29 mouse cellular contexts compared by ENCODE assay signal in genomic region chr7:45325800-45326199, GRCm38 (mm10). TPM values are rescaled to one million over a fixed set of nuclear protein-coding genes. Genes with fewer than 3 reads are reported as not detected.
DNase-seq lines count a peak whose midpoint lies in the region; ATAC-seq and TF ChIP-seq lines count a peak whose summit lies in the region.
"Had no signal": no experiment of that assay in that cellular context is flagged by ENCODE, and none has a peak within 500 bp of the region (broad histone marks: within the 10 kb centered on the region; RNA-seq: fewer than 3 reads in every experiment).

No protein-coding gene starts in this region.

- TF ChIP-seq CTCF in hindbrain, postnatal 0 days (IDR thresholded peaks at IDR 0.05; ENCODE audit: low read depth), result peak; percentile 27; the same call in 1 of the 2 replicates
- TF ChIP-seq CTCF in lung, embryonic 14.5 days (IDR thresholded peaks at IDR 0.05; ENCODE audit: low read depth), result peak; percentile 31
- TF ChIP-seq CTCF in MEL (IDR thresholded peaks at IDR 0.05 in 2 of 3, conservative IDR thresholded peaks at IDR 0.05 in 1 of 3; ENCODE audit: control insufficient read depth in 1 of 3, insufficient read depth in 1 of 3, low read depth in 2 of 3, low read length in 3 of 3, poor library complexity in 1 of 3, severe bottlenecking in 1 of 3), result peak; percentile 24 to 40 (median 33)
- TF ChIP-seq CTCF in small intestine, adult 2 months (IDR thresholded peaks at IDR 0.05; ENCODE audit: extremely low read depth, insufficient read length, insufficient replicate concordance, low read depth, low read length), result peak; percentile 7; the same call in 1 of the 2 replicates

- H3K79me2 ChIP-seq in MEL (ENCODE audit: control insufficient read depth, insufficient read depth, low read length, poor library complexity), result no peaks in the 10 kb centered on the region

- H3K9ac ChIP-seq in hindbrain, postnatal 0 days (replicated peaks; ENCODE audit: low read length), result no peak overlapping the region
- H3K9ac ChIP-seq in hindbrain, embryonic 12.5 days, result no peak overlapping the region
- no peak overlapping the region for H3K9ac ChIP-seq in lung, embryonic 14.5 days
- H3K9ac ChIP-seq in MEL (ENCODE audit: control insufficient read depth, low read depth, low read length, poor library complexity, severe bottlenecking), result no peak overlapping the region
- H3K9ac ChIP-seq: embryonic facial prominence, embryonic 12.5 days; forebrain, embryonic 15.5 days; heart, embryonic 13.5 days; hindbrain, embryonic 14.5 days; lung, embryonic 15.5 days; midbrain, embryonic 12.5 days; neural tube, embryonic 13.5 days had no signal

- no peak for TF ChIP-seq RAD21 in MEL (IDR thresholded peaks at IDR 0.05; ENCODE audit: low read depth, low read length)

- no peaks in the 10 kb centered on the region for H3K4me1 ChIP-seq in hindbrain, postnatal 0 days (ENCODE audit: insufficient read depth, low read length)
- H3K4me1 ChIP-seq in hindbrain, embryonic 12.5 days, result no peaks in the 10 kb centered on the region
- H3K4me1 ChIP-seq in lung, embryonic 14.5 days (ENCODE audit: insufficient read depth), result no peaks in the 10 kb centered on the region
- no peaks in the 10 kb centered on the region for H3K4me1 ChIP-seq in MEL (ENCODE audit: control insufficient read depth in 1 of 2, insufficient read depth in 2 of 2, low read length in 2 of 2)
- peaks cover 12% of the 10 kb centered on the region; the same call in 1 of the 2 replicates for H3K4me1 ChIP-seq in small intestine, adult 2 months (ENCODE audit: control insufficient read depth, insufficient read depth, insufficient read length, low read length)
- H3K4me1 ChIP-seq: embryonic facial prominence, embryonic 12.5 days; forebrain, embryonic 15.5 days; lung, embryonic 15.5 days; midbrain, embryonic 12.5 days; neural tube, embryonic 13.5 days had no signal

- no peak overlapping the region for H3K27ac ChIP-seq in hindbrain, postnatal 0 days
- no peak overlapping the region for H3K27ac ChIP-seq in hindbrain, embryonic 12.5 days
- H3K27ac ChIP-seq in lung, embryonic 14.5 days (ENCODE audit: low read depth), result no peak overlapping the region
- H3K27ac ChIP-seq in MEL (ENCODE audit: control insufficient read depth, low read depth, low read length), result no peak overlapping the region
- H3K27ac ChIP-seq in small intestine, adult 2 months (ENCODE audit: insufficient read depth, low read depth, low read length), result no peak overlapping the region
- H3K27ac ChIP-seq: embryonic facial prominence, embryonic 12.5 days; forebrain, embryonic 15.5 days; heart, embryonic 13.5 days; hindbrain, embryonic 14.5 days; lung, embryonic 15.5 days; midbrain, embryonic 12.5 days; neural tube, embryonic 13.5 days had no signal

- no peak for ATAC-seq in hindbrain, postnatal 0 days
- no peak for ATAC-seq in hindbrain, embryonic 12.5 days (ENCODE audit: low FRiP score)
- ATAC-seq in lung, embryonic 14.5 days (ENCODE audit: insufficient read depth), result no peak
- ATAC-seq: forebrain, embryonic 15.5 days had no signal

- TF ChIP-seq EP300 in MEL (IDR thresholded peaks at IDR 0.05; ENCODE audit: low read depth in 1 of 2, low read length in 2 of 2), result no peak

- no peaks in the 10 kb centered on the region for H3K27me3 ChIP-seq in hindbrain, postnatal 0 days (ENCODE audit: insufficient read depth, low read length)
- no peaks in the 10 kb centered on the region for H3K27me3 ChIP-seq in hindbrain, embryonic 12.5 days
- H3K27me3 ChIP-seq in lung, embryonic 14.5 days (ENCODE audit: insufficient read depth, low read length), result no peaks in the 10 kb centered on the region
- H3K27me3 ChIP-seq in MEL (ENCODE audit: control insufficient read depth in 1 of 2, insufficient read depth in 2 of 2, low read length in 2 of 2), result no peaks in the 10 kb centered on the region
- no peaks in the 10 kb centered on the region for H3K27me3 ChIP-seq in small intestine, adult 2 months (ENCODE audit: control insufficient read depth, insufficient read depth, low read length)
- H3K27me3 ChIP-seq: embryonic facial prominence, embryonic 12.5 days; forebrain, embryonic 15.5 days; heart, embryonic 13.5 days; lung, embryonic 15.5 days; midbrain, embryonic 12.5 days; neural tube, embryonic 13.5 days had no signal

- H3K9me3 ChIP-seq in hindbrain, postnatal 0 days (ENCODE audit: low read length), result no peaks in the 10 kb centered on the region
- no peaks in the 10 kb centered on the region for H3K9me3 ChIP-seq in hindbrain, embryonic 12.5 days (replicated peaks)
- H3K9me3 ChIP-seq in lung, embryonic 14.5 days (ENCODE audit: low read depth, low read length), result no peaks in the 10 kb centered on the region
- H3K9me3 ChIP-seq in MEL (replicated peaks; ENCODE audit: insufficient read depth, low read length), result no peaks in the 10 kb centered on the region
- H3K9me3 ChIP-seq: embryonic facial prominence, embryonic 12.5 days; forebrain, embryonic 15.5 days; lung, embryonic 15.5 days; midbrain, embryonic 12.5 days; neural tube, embryonic 13.5 days had no signal

- no peaks in the 10 kb centered on the region; the same call in 1 of the 2 replicates for H3K36me3 ChIP-seq in hindbrain, postnatal 0 days (ENCODE audit: insufficient read depth, low read length)
- peaks cover 8% of the 10 kb centered on the region; the same call in 1 of the 2 replicates for H3K36me3 ChIP-seq in hindbrain, embryonic 12.5 days
- H3K36me3 ChIP-seq in lung, embryonic 14.5 days (ENCODE audit: insufficient read depth), result peaks cover 16% of the 10 kb centered on the region
- no peaks in the 10 kb centered on the region for H3K36me3 ChIP-seq in MEL (ENCODE audit: control insufficient read depth in 1 of 2, insufficient read depth in 2 of 2, low read length in 2 of 2)
- peaks cover 46% of the 10 kb centered on the region for H3K36me3 ChIP-seq in small intestine, adult 2 months (ENCODE audit: control insufficient read depth, insufficient read depth, low read length)
- H3K36me3 ChIP-seq: forebrain, embryonic 15.5 days; G1E had no signal

- no peak for DNase-seq in hindbrain, postnatal 0 days (ENCODE audit: low spot score)
- DNase-seq in lung, embryonic 14.5 days, result no peak
- no peak for DNase-seq in lung, adult 18-20 months
- peak; percentile 39 for DNase-seq in MEL (ENCODE audit: low read depth, low spot score)
- no peak for DNase-seq in adrenal gland, postnatal 10 days
- DNase-seq: adrenal gland, adult 8-10 months; B cell, adult 2 months; cerebellum, adult 11 months; cerebellum, postnatal 10 days; kidney, adult 11 months; left cerebral cortex, postnatal 4 days; liver; spleen, adult 18-20 months; thymus, adult 2 months had no signal

- H3K4me2 ChIP-seq in hindbrain, postnatal 0 days (ENCODE audit: low read depth, low read length), result no peak overlapping the region
- no peak overlapping the region for H3K4me2 ChIP-seq in hindbrain, embryonic 12.5 days (replicated peaks)
- H3K4me2 ChIP-seq in lung, embryonic 14.5 days, result no peak overlapping the region
- H3K4me2 ChIP-seq: embryonic facial prominence, embryonic 12.5 days; forebrain, embryonic 15.5 days; heart, embryonic 13.5 days; hindbrain, embryonic 14.5 days; lung, embryonic 15.5 days; midbrain, embryonic 12.5 days; neural tube, embryonic 13.5 days had no signal

- TF ChIP-seq POLR2A in MEL (IDR thresholded peaks at IDR 0.05; ENCODE audit: control insufficient read depth in 1 of 2, insufficient read depth in 1 of 2, low read depth in 1 of 2, low read length in 2 of 2, poor library complexity in 1 of 2), result no peak
- TF ChIP-seq POLR2A in small intestine, adult 2 months (IDR thresholded peaks at IDR 0.05; ENCODE audit: low read depth, low read length), result no peak

- H3K4me3 ChIP-seq in hindbrain, postnatal 0 days (ENCODE audit: low read length), result no peak overlapping the region
- H3K4me3 ChIP-seq in hindbrain, embryonic 12.5 days, result no peak overlapping the region
- no peak overlapping the region for H3K4me3 ChIP-seq in lung, embryonic 14.5 days (ENCODE audit: low read depth, low read length)
- H3K4me3 ChIP-seq in MEL (ENCODE audit: control insufficient read depth in 1 of 2, insufficient read depth in 1 of 2, low read depth in 2 of 2, low read length in 2 of 2), result no peak overlapping the region
- H3K4me3 ChIP-seq in small intestine, adult 2 months (ENCODE audit: low read depth, low read length), result no peak overlapping the region
- H3K4me3 ChIP-seq: embryonic facial prominence, embryonic 12.5 days; erythroblast, embryonic 14.5 days; forebrain, embryonic 15.5 days; heart, embryonic 13.5 days; lung, embryonic 15.5 days; midbrain, embryonic 12.5 days; neural tube, embryonic 13.5 days had no signal

RNA-seq across cellular contexts. Expression of gene Trpm4, which starts 7.8 kb away (rescaled TPM):
- total RNA-seq in hindbrain, postnatal 0 days (2014; rRNA removed), result 29.5 and 35.7 TPM in 2 replicates
- polyA plus RNA-seq in hindbrain, postnatal 0 days (2015; fragmentation: Nextera tagmentation; extraction: Ambion mirVana), result 11.2 and 13.0 TPM in 2 replicates
- 11.5 and 14.7 TPM in 2 replicates for polyA plus RNA-seq in hindbrain, embryonic 12.5 days (2016; fragmentation: Nextera tagmentation; extraction: Ambion mirVana)
- polyA plus RNA-seq in lung, embryonic 14.5 days (2014; fragmentation: Nextera tagmentation; extraction: Ambion mirVana), result 11.4 and 15.7 TPM in 2 replicates
- total RNA-seq in MEL (2012; rRNA removed), result 4.5 and 4.8 TPM in 2 replicates
- polyA plus RNA-seq in MEL (2012; ENCODE audit: insufficient read depth in 1 of 2, insufficient read length in 2 of 2, low read depth in 1 of 2, low replicate concordance in 2 of 2, missing spikeins in 1 of 2), result 1 to 10 TPM in 1 of 2 experiments, not detected in 1; 6.9 TPM
- 101 and 257 TPM in 2 replicates for polyA plus RNA-seq in small intestine, adult 2 months (2012; rRNA removed)
- 10 to 100 TPM; 15.9 to 26.8 TPM for total RNA-seq in adrenal gland, postnatal 10 days (2021)

RNA-seq across cellular contexts. Expression of gene Hrc, which starts 9.3 kb away (rescaled TPM):
- total RNA-seq in hindbrain, postnatal 0 days (2014; rRNA removed), result 0.26 and 0.72 TPM in 2 replicates
- polyA plus RNA-seq in hindbrain, postnatal 0 days (2015; fragmentation: Nextera tagmentation; extraction: Ambion mirVana), result 0.16 and 0.34 TPM in 2 replicates
- polyA plus RNA-seq in hindbrain, embryonic 12.5 days (2016; fragmentation: Nextera tagmentation; extraction: Ambion mirVana), result 0.65 and 0.68 TPM in 2 replicates
- polyA plus RNA-seq in lung, embryonic 14.5 days (2014; fragmentation: Nextera tagmentation; extraction: Ambion mirVana), result 0.58 and 1.2 TPM in 2 replicates
- not detected in 2 replicates for total RNA-seq in MEL (2012; rRNA removed)
- under 1 TPM in 1 of 2 experiments, not detected in 1; 0.22 TPM for polyA plus RNA-seq in MEL (2012; ENCODE audit: insufficient read depth in 1 of 2, insufficient read length in 2 of 2, low read depth in 1 of 2, low replicate concordance in 2 of 2, missing spikeins in 1 of 2)
- 0.14 and 0.46 TPM in 2 replicates for polyA plus RNA-seq in small intestine, adult 2 months (2012; rRNA removed)
- 10 to 100 TPM; 10.7 to 47.8 TPM for total RNA-seq in adrenal gland, postnatal 10 days (2021)
- total RNA-seq: megakaryocyte progenitor cell, adult 5-6 weeks had no signal
- polyA plus RNA-seq: erythroblast, embryonic 14.5 days; G1E had no signal

RNA-seq across cellular contexts. Expression of gene Ppfia3, which starts 41.0 kb away (rescaled TPM):
- total RNA-seq in hindbrain, postnatal 0 days (2014; rRNA removed), result 91.9 and 107 TPM in 2 replicates
- polyA plus RNA-seq in hindbrain, postnatal 0 days (2015; fragmentation: Nextera tagmentation; extraction: Ambion mirVana), result 25.5 and 26.7 TPM in 2 replicates
- 15.6 and 16.2 TPM in 2 replicates for polyA plus RNA-seq in hindbrain, embryonic 12.5 days (2016; fragmentation: Nextera tagmentation; extraction: Ambion mirVana)
- polyA plus RNA-seq in lung, embryonic 14.5 days (2014; fragmentation: Nextera tagmentation; extraction: Ambion mirVana), result 3.1 and 3.2 TPM in 2 replicates
- total RNA-seq in MEL (2012; rRNA removed), result 3.0 and 3.4 TPM in 2 replicates
- polyA plus RNA-seq in MEL (2012; ENCODE audit: insufficient read depth in 1 of 2, insufficient read length in 2 of 2, low read depth in 1 of 2, low replicate concordance in 2 of 2, missing spikeins in 1 of 2), result 1 to 10 TPM in 1 of 2 experiments, not detected in 1; 5.9 TPM
- polyA plus RNA-seq in small intestine, adult 2 months (2012; rRNA removed), result 15.4 and 63.9 TPM in 2 replicates
- total RNA-seq in adrenal gland, postnatal 10 days (2021), result 1 to 10 TPM; 1.9 to 3.0 TPM
- total RNA-seq: megakaryocyte progenitor cell, adult 5-6 weeks had no signal

RNA-seq across cellular contexts. Expression of gene Lin7b, which starts 44.6 kb away (rescaled TPM):
- 87.4 and 94.2 TPM in 2 replicates for total RNA-seq in hindbrain, postnatal 0 days (2014; rRNA removed)
- polyA plus RNA-seq in hindbrain, postnatal 0 days (2015; fragmentation: Nextera tagmentation; extraction: Ambion mirVana), result 69.3 and 76.1 TPM in 2 replicates
- polyA plus RNA-seq in hindbrain, embryonic 12.5 days (2016; fragmentation: Nextera tagmentation; extraction: Ambion mirVana), result 2.9 and 3.8 TPM in 2 replicates
- polyA plus RNA-seq in lung, embryonic 14.5 days (2014; fragmentation: Nextera tagmentation; extraction: Ambion mirVana), result 0.30 and 0.87 TPM in 2 replicates
- total RNA-seq in MEL (2012; rRNA removed), result 1.3 and 1.4 TPM in 2 replicates
- 1 to 10 TPM in 1 of 2 experiments, not detected in 1; 3.8 TPM for polyA plus RNA-seq in MEL (2012; ENCODE audit: insufficient read depth in 1 of 2, insufficient read length in 2 of 2, low read depth in 1 of 2, low replicate concordance in 2 of 2, missing spikeins in 1 of 2)
- polyA plus RNA-seq in small intestine, adult 2 months (2012; rRNA removed), result 2.9 and 4.0 TPM in 2 replicates
- total RNA-seq in adrenal gland, postnatal 10 days (2021), result 1 to 10 TPM in 1 of 2 experiments, under 1 TPM in 1; 0.90 to 2.9 TPM
- total RNA-seq: megakaryocyte progenitor cell, adult 5-6 weeks had no signal
- polyA plus RNA-seq: erythroblast, embryonic 14.5 days had no signal

RNA-seq across cellular contexts. Expression of gene Slc6a21, which starts 48.5 kb away (rescaled TPM):
- total RNA-seq in hindbrain, postnatal 0 days (2014; rRNA removed), result not detected in 2 replicates
- polyA plus RNA-seq in hindbrain, postnatal 0 days (2015; fragmentation: Nextera tagmentation; extraction: Ambion mirVana), result not detected in 2 replicates
- polyA plus RNA-seq in hindbrain, embryonic 12.5 days (2016; fragmentation: Nextera tagmentation; extraction: Ambion mirVana), result not detected in 2 replicates
- polyA plus RNA-seq in lung, embryonic 14.5 days (2014; fragmentation: Nextera tagmentation; extraction: Ambion mirVana), result not detected in 2 replicates
- total RNA-seq in MEL (2012; rRNA removed), result not detected in 2 replicates
- not detected for polyA plus RNA-seq in MEL (2012; ENCODE audit: insufficient read depth in 1 of 2, insufficient read length in 2 of 2, low read depth in 1 of 2, low replicate concordance in 2 of 2, missing spikeins in 1 of 2)
- polyA plus RNA-seq in small intestine, adult 2 months (2012; rRNA removed), result not detected in 2 replicates
- total RNA-seq in adrenal gland, postnatal 10 days (2021), result under 1 TPM in 1 of 2 experiments, not detected in 1; 0.42 TPM
- total RNA-seq: heart, postnatal 25 days; layer of hippocampus, adult 18-20 months; left cerebral cortex, postnatal 4 days; megakaryocyte progenitor cell, adult 5-6 weeks had no signal
- polyA plus RNA-seq: embryonic facial prominence, embryonic 12.5 days; erythroblast, embryonic 14.5 days; forebrain, embryonic 15.5 days; G1E; heart, embryonic 13.5 days; hindbrain, embryonic 14.5 days; kidney, embryonic 16.5 days; midbrain, embryonic 12.5 days; neural tube, embryonic 13.5 days had no signal
